Mouse (Mus musculus) layer of hippocampus, adult 9-10 months (tissue): ENCODE data around the gene Zscan4-ps3.
"Not testable (repeated sequence)": the region's sequence is repeated elsewhere in the genome, so short reads cannot be mapped to it uniquely, and the experiment has no call there.

Experiments
- DNase-seq: peaks from one replicate; pipeline ENCODE4 v3.0.0; 2022; ENCODE audit warnings: low spot score

Gene Zscan4-ps3

DNA sequence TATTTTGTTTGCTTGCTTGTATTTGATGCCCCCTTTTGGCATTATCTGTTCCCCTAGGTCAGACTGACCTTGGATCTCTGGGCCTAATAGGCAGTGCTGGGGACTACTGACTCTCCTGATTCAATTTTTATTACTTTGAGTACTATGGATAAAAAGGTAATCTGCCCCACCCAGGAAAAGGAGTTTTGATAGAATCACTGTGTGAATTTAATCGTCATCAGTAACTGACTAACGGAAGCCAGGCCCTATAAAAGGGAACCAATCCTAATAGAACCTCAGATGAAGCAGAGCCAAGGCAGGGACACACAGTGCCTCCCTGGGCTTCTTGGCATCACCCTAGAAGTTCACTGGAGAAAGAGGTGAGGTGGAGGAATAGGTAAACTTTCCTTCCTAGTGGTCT is at the start of gene Zscan4-ps3:
Gene Zscan4-ps3 (plus strand): TSS at position 301 of the 400 bp plus-strand sequence.
- DNase-seq = not testable (repeated sequence)

DNA sequence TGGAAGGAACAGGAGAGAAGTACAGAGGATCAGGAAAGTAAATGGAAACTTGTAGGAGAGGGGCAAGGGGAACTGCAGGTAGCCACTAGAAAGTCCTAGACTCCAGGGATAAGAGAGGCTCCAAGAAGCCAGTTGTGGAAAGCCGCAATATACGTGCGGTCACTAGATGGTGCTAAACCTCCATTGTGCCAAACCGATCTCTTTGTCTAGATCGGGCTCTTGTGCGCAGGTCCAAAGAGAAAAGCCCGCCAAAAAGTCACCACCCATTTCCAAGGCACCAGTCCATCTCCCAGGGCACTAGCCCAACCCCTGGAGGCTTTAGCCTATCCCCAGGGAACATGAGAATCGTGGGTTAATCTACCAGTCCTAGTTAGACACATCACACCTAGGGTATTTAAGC is 8.0 kb downstream of the Zscan4-ps3 start:
- not testable (repeated sequence) for DNase-seq
